Mouse (Mus musculus): ENCODE data around the gene Ccdc163. TPM values are rescaled to one million over a fixed set of nuclear protein-coding genes. Genes with fewer than 3 reads are reported as not detected.

Gene Ccdc163
- polyA plus RNA-seq, 1 experiment from 2014 or later, result 27.4 TPM

GRCm38 (mm10) chr4:116732355-116732754 lies 24.0 kb downstream of the Ccdc163 start:
- ATAC-seq (ENCODE audit: insufficient number of reproducible peaks, insufficient read depth, low FRiP score, low TSS enrichment, low read depth), result no peak
- Histone ChIP-seq H3K27me3 (no peaks in the 10 kb centered on the region), H3K9me3 (no peaks in the 10 kb centered on the region), H3K4me1 (peaks cover 2% of the 10 kb centered on the region; the same call in 1 of the 2 replicates), H3K4me3 (no peak overlapping the region), H3K36me3 (no peaks in the 10 kb centered on the region), H3K9ac (no peak overlapping the region), H3K27ac (no peak overlapping the region), H3K4me2 (no peak overlapping the region)
- WGBS, result 86% methylated on average over 5 of the region's 5 CpGs

- Histone ChIP-seq H3K4me2 (no peak overlapping the region), H3K36me3 (no peaks in the 10 kb centered on the region), H3K4me1 (peaks cover 4% of the 10 kb centered on the region; the same call in 1 of the 2 replicates), H3K4me3 (no peak overlapping the region), H3K27ac (no peak overlapping the region), H3K9me3 (no peaks in the 10 kb centered on the region), H3K27me3 (no peaks in the 10 kb centered on the region), H3K9ac (no peak overlapping the region)
- no peak for ATAC-seq (ENCODE audit: insufficient number of reproducible peaks, insufficient read depth, low FRiP score, low TSS enrichment, low read depth)
- 86% methylated on average over 2 of the region's 2 CpGs for WGBS
Measured at GRCm38 (mm10) chr4:116734996-116735395, 26.7 kb downstream of the Ccdc163 start.

- 0 out of 2 replicates have a peak, but pooled peaks cover 3% of the 10 kb centered on the region for H3K36me3 ChIP-seq
- no peak for ATAC-seq (ENCODE audit: insufficient number of reproducible peaks, insufficient read depth, low FRiP score, low TSS enrichment, low read depth)
- no peaks in the 10 kb centered on the region for H3K9me3 ChIP-seq
- no peak overlapping the region for H3K9ac ChIP-seq
- H3K4me3 ChIP-seq, result no peak overlapping the region
- H3K4me1 ChIP-seq, result peaks cover 4% of the 10 kb centered on the region; the same call in 1 of the 2 replicates
- H3K27ac ChIP-seq, result no peak overlapping the region
- WGBS, result 72% methylated on average over 9 of the region's 9 CpGs
- H3K4me2 ChIP-seq, result no peak overlapping the region
- H3K27me3 ChIP-seq, result no peaks in the 10 kb centered on the region
Measured at GRCm38 (mm10) chr4:116738972-116739751, 30.9 kb downstream of the Ccdc163 start.

GRCm38 (mm10) chr4:116749750-116750149 lies 41.4 kb downstream of the Ccdc163 start:
- 0 out of 2 replicates have a peak, but pooled peaks cover 2% of the 10 kb centered on the region for H3K36me3 ChIP-seq
- no peak for ATAC-seq (ENCODE audit: insufficient number of reproducible peaks, insufficient read depth, low FRiP score, low TSS enrichment, low read depth)
- H3K27me3 ChIP-seq, result no peaks in the 10 kb centered on the region
- no peak overlapping the region for H3K4me3 ChIP-seq
- no peaks in the 10 kb centered on the region for H3K9me3 ChIP-seq
- no peaks in the 10 kb centered on the region for H3K4me1 ChIP-seq
- 90% methylated on average over 2 of the region's 2 CpGs for WGBS
- H3K27ac ChIP-seq, result no peak overlapping the region
- no peak overlapping the region for H3K9ac ChIP-seq
- H3K4me2 ChIP-seq, result no peak overlapping the region

GRCm38 (mm10) chr4:116761914-116762313 lies 53.6 kb downstream of the Ccdc163 start:
- Histone ChIP-seq H3K4me3 (no peak overlapping the region), H3K9ac (no peak overlapping the region), H3K36me3 (no peaks in the 10 kb centered on the region), H3K9me3 (no peaks in the 10 kb centered on the region), H3K4me1 (no peaks in the 10 kb centered on the region), H3K4me2 (no peak overlapping the region), H3K27me3 (no peaks in the 10 kb centered on the region), H3K27ac (no peak overlapping the region)
- no peak for ATAC-seq (ENCODE audit: insufficient number of reproducible peaks, insufficient read depth, low FRiP score, low TSS enrichment, low read depth)
- WGBS, result 76% methylated on average over 2 of the region's 2 CpGs

- Histone ChIP-seq H3K4me1 (no peaks in the 10 kb centered on the region), H3K36me3 (no peaks in the 10 kb centered on the region), H3K9me3 (no peaks in the 10 kb centered on the region), H3K27ac (no peak overlapping the region), H3K4me3 (no peak overlapping the region), H3K4me2 (no peak overlapping the region), H3K9ac (no peak overlapping the region), H3K27me3 (no peaks in the 10 kb centered on the region)
- 89% methylated on average over 5 of the region's 5 CpGs for WGBS
- ATAC-seq (ENCODE audit: insufficient number of reproducible peaks, insufficient read depth, low FRiP score, low TSS enrichment, low read depth), result no peak
Measured at GRCm38 (mm10) chr4:116764001-116764400, 55.7 kb downstream of the Ccdc163 start.

GRCm38 (mm10) chr4:116768510-116768909 lies 60.2 kb downstream of the Ccdc163 start:
- Histone ChIP-seq H3K9me3 (no peaks in the 10 kb centered on the region), H3K27ac (no peak overlapping the region), H3K9ac (no peak overlapping the region), H3K36me3 (no peaks in the 10 kb centered on the region), H3K4me2 (no peak overlapping the region), H3K4me3 (no peak overlapping the region), H3K4me1 (no peaks in the 10 kb centered on the region), H3K27me3 (no peaks in the 10 kb centered on the region)
- ATAC-seq (ENCODE audit: insufficient number of reproducible peaks, insufficient read depth, low FRiP score, low TSS enrichment, low read depth), result no peak
- 83% methylated on average over 5 of the region's 5 CpGs for WGBS

GRCm38 (mm10) chr4:116769060-116769459 lies 60.8 kb downstream of the Ccdc163 start:
- no peak for ATAC-seq (ENCODE audit: insufficient number of reproducible peaks, insufficient read depth, low FRiP score, low TSS enrichment, low read depth)
- no peak overlapping the region for H3K27ac ChIP-seq
- no peak overlapping the region for H3K4me2 ChIP-seq
- H3K9me3 ChIP-seq, result no peaks in the 10 kb centered on the region
- no peaks in the 10 kb centered on the region for H3K4me1 ChIP-seq
- H3K4me3 ChIP-seq, result no peak overlapping the region
- no peak overlapping the region for H3K9ac ChIP-seq
- H3K36me3 ChIP-seq, result no peaks in the 10 kb centered on the region
- no peaks in the 10 kb centered on the region for H3K27me3 ChIP-seq

- ATAC-seq (ENCODE audit: insufficient number of reproducible peaks, insufficient read depth, low FRiP score, low TSS enrichment, low read depth), result no peak
- H3K9ac ChIP-seq, result no peak overlapping the region
- no peak overlapping the region for H3K4me3 ChIP-seq
- 93% methylated on average over 5 of the region's 5 CpGs for WGBS
- no peaks in the 10 kb centered on the region for H3K4me1 ChIP-seq
- no peak overlapping the region for H3K4me2 ChIP-seq
- H3K27ac ChIP-seq, result no peak overlapping the region
- no peaks in the 10 kb centered on the region for H3K9me3 ChIP-seq
- H3K36me3 ChIP-seq, result no peaks in the 10 kb centered on the region
- no peaks in the 10 kb centered on the region for H3K27me3 ChIP-seq
Measured at GRCm38 (mm10) chr4:116776391-116776790, 68.1 kb downstream of the Ccdc163 start.

GRCm38 (mm10) chr4:116777079-116777478 lies 68.8 kb downstream of the Ccdc163 start:
- Histone ChIP-seq H3K36me3 (no peaks in the 10 kb centered on the region), H3K9ac (no peak overlapping the region), H3K4me3 (no peak overlapping the region), H3K4me2 (no peak overlapping the region), H3K27ac (no peak overlapping the region), H3K4me1 (no peaks in the 10 kb centered on the region), H3K9me3 (no peaks in the 10 kb centered on the region), H3K27me3 (no peaks in the 10 kb centered on the region)
- WGBS, result 85% methylated on average over 3 of the region's 3 CpGs
- ATAC-seq (ENCODE audit: insufficient number of reproducible peaks, insufficient read depth, low FRiP score, low TSS enrichment, low read depth), result no peak

GRCm38 (mm10) chr4:116780541-116780940 lies 72.2 kb downstream of the Ccdc163 start:
- WGBS, result 71% methylated on average over 2 of the region's 2 CpGs
- H3K36me3 ChIP-seq, result no peaks in the 10 kb centered on the region
- H3K4me2 ChIP-seq, result no peak overlapping the region
- no peak for ATAC-seq (ENCODE audit: insufficient number of reproducible peaks, insufficient read depth, low FRiP score, low TSS enrichment, low read depth)
- no peak overlapping the region for H3K4me3 ChIP-seq
- H3K9ac ChIP-seq, result no peak overlapping the region
- H3K9me3 ChIP-seq, result no peaks in the 10 kb centered on the region
- H3K4me1 ChIP-seq, result no peaks in the 10 kb centered on the region
- H3K27me3 ChIP-seq, result no peaks in the 10 kb centered on the region
- H3K27ac ChIP-seq, result no peak overlapping the region

- 63% methylated on average over 2 of the region's 2 CpGs for WGBS
- ATAC-seq (ENCODE audit: insufficient number of reproducible peaks, insufficient read depth, low FRiP score, low TSS enrichment, low read depth), result no peak
Measured at GRCm38 (mm10) chr4:116781366-116781765, 73.1 kb downstream of the Ccdc163 start.

More at GRCm38 (mm10) chr4:116781366-116781765, 73.1 kb downstream of the Ccdc163 start:
- no peak overlapping the region for H3K9ac ChIP-seq
- no peaks in the 10 kb centered on the region for H3K36me3 ChIP-seq
- no peaks in the 10 kb centered on the region for H3K4me1 ChIP-seq
- H3K27me3 ChIP-seq, result no peaks in the 10 kb centered on the region
- H3K4me2 ChIP-seq, result no peak overlapping the region
- H3K4me3 ChIP-seq, result no peak overlapping the region
- H3K9me3 ChIP-seq, result no peaks in the 10 kb centered on the region
- no peak overlapping the region for H3K27ac ChIP-seq

Data from embryonic facial prominence, embryonic 13.5 days (tissue).